Mouse (Mus musculus): ENCODE measurements around the gene Ifit2. TPM values are rescaled to one million over a fixed set of nuclear protein-coding genes. Genes with fewer than 3 reads are reported as not detected.

Ifit2 gene
- polyA plus RNA-seq, 1 experiment from 2014 or later = 4.7 TPM

- H3K27ac ChIP-seq = no peak overlapping the region
- H3K9me3 ChIP-seq = no peaks in the 10 kb centered on the region
- 69% methylated on average over 1 of the region's 1 CpGs for WGBS
- DNase-seq (ENCODE audit: low spot score) = no peak
- H3K27me3 ChIP-seq (ENCODE audit: insufficient read depth, poor library complexity, severe bottlenecking) = no peaks in the 10 kb centered on the region
- H3K4me3 ChIP-seq = no peak overlapping the region
- peaks cover 19% of the 10 kb centered on the region; the same call in 1 of the 2 replicates for H3K36me3 ChIP-seq
- peaks cover 11% of the 10 kb centered on the region for H3K4me1 ChIP-seq
Observed at GRCm38 (mm10) chr19:34521978-34522377, 28.5 kb upstream of the Ifit2 start.

DNA sequence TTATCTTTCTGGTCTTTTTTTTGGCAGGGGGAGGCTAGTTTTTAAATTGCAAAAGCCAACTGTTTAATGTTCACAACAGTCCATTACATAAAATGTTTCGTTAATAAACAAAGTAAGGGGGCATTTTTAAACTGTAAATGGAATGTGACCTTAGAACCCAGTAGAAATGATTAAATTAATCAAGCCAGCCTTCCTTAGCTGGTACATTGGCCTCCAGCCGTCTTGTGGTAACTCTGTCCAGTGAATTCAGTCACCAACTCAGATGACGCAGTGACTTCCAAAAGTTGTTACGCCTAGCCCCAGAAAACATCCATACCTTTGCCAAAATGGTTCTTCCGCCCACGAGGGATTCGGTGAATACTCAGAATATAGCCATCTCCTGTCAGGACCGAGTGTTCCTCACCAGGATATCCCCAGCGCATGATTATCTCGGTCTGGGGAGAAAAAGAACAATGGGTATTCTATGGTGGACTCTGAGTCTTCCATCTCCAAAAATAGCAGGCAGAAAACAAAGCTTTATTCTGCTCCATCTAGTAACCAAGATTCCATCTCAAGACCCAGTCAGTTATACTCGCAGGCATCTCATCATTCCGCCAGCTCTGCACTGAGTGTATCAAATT lies 27.3 kb upstream of the Ifit2 start:
- Histone ChIP-seq H3K27me3 (ENCODE audit: insufficient read depth, poor library complexity, severe bottlenecking) (no peaks in the 10 kb centered on the region), H3K9me3 (no peaks in the 10 kb centered on the region), H3K4me1 (peaks cover 16% of the 10 kb centered on the region), H3K27ac (no peak overlapping the region), H3K4me3 (no peak overlapping the region), H3K36me3 (peaks cover 18% of the 10 kb centered on the region; the same call in 1 of the 2 replicates)
- DNase-seq (ENCODE audit: low spot score) = no peak
- 76% methylated on average over 12 of the region's 12 CpGs for WGBS

DNA sequence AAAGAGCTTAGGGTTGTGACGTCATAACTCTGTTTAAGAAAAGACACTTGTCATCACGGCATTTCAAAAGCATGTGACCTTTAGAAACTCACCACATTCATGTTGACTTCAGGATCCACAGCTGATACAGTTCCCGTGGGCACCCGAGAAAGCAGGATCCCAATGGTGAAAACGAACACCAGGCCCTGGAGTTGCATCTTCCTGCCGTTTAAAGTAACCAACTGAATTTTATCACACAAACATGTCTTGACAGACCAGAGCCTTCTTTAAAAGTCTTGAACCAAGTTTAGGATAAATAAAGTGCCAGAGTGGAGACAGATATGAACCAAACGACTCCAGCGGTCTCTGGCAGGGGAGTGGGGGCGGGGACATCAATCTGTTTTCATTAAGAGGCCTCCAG lies 25.8 kb upstream of the Ifit2 start:
- H3K27me3 ChIP-seq (ENCODE audit: insufficient read depth, poor library complexity, severe bottlenecking) = no peaks in the 10 kb centered on the region
- peaks cover 8% of the 10 kb centered on the region; the same call in 1 of the 2 replicates for H3K36me3 ChIP-seq
- 37% methylated on average over 9 of the region's 9 CpGs for WGBS
- H3K4me3 ChIP-seq = peak overlapping the region; percentile 15; the same call in 1 of the 2 replicates
- H3K9me3 ChIP-seq = no peaks in the 10 kb centered on the region
- H3K27ac ChIP-seq = no peak overlapping the region
- H3K4me1 ChIP-seq = peaks cover 16% of the 10 kb centered on the region
- no peak for DNase-seq (ENCODE audit: low spot score)

DNA sequence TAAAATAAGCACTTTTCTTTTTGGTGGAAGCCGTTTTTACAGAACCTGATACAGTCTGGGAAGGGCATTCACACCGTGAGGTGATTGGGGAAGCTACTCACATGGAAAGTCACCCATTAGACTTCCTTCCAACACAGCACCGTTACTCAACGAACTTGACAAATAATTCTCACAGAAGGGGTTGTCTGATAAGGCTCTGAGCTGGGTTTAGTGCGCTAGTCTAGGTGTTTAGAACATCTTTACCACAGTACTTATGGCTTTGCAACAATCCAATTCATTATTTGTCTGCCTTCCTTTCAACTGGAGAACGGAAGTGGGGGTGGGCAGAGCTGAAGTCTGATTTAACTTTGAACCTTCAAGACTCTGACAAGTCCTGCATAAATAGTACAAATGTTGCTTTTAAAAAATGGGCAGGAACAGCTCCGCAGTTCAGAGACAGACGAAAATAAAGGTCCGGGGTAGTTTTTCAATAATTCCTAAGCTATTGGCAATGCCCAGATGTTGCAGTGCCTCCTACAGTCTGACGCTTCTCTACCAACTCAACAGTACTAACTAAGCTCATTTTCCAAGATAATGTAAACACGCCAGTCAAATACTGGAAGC lies 24.1 kb upstream of the Ifit2 start:
- no peak for DNase-seq (ENCODE audit: low spot score)
- H3K4me3 ChIP-seq = peak overlapping the region; percentile 86
- WGBS = 29% methylated on average over 11 of the region's 11 CpGs
- H3K36me3 ChIP-seq = peaks cover 8% of the 10 kb centered on the region; the same call in 1 of the 2 replicates
- H3K27me3 ChIP-seq (ENCODE audit: insufficient read depth, poor library complexity, severe bottlenecking) = no peaks in the 10 kb centered on the region
- no peaks in the 10 kb centered on the region for H3K9me3 ChIP-seq
- H3K4me1 ChIP-seq = peaks cover 16% of the 10 kb centered on the region
- peak overlapping the region; percentile 92 for H3K27ac ChIP-seq

DNA sequence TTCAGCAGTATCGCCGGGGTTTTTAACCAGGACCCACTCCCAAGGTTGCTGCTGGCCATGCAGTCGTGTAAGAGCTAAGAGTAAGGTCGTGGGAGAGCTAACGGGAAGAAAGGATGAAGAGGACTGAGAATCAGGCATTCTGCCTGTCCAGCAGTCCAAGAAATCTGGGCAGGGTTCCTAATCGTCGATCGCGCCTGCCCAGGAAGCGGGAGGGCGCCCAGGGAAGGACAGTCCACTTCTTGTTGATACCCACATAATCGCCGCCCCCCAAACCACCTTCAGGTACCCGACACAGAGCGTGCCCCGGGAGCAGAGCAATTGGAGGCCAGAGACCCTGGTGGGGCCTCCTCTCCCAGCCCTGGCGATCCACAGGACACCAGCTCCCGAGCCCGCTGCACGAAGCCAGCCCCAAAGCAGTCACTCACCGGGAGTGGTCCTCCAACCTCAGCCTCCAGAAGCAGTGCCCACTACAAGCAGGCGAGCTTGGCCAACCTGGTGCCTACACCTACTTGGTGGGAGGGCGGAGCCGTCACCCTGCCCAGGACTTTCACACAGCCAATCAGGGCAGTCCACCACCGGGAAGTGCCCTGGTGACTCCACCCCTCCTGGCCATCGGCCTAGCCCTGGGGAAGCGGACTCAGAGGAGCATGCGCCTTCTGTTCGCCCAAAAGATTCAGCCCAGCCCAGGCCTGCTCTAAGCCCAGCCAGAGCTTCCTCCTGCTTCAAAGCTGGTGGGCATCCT lies 23.4 kb upstream of the Ifit2 start, which contains the start of gene Lipa:
Lipa (minus strand) TSS at position 534 of the 742 bp plus-strand sequence.
- Histone ChIP-seq H3K4me1 (peaks cover 16% of the 10 kb centered on the region), H3K27me3 (ENCODE audit: insufficient read depth, poor library complexity, severe bottlenecking) (no peaks in the 10 kb centered on the region), H3K4me3 (peak within 1 kb of the TSS; percentile 86), H3K36me3 (peaks cover 4% of the 10 kb centered on the region; the same call in 1 of the 2 replicates), H3K9me3 (no peaks in the 10 kb centered on the region), H3K27ac (peak within 1 kb of the TSS; percentile 92)
- DNase-seq (ENCODE audit: low spot score) = peak; percentile 97
- under 1% methylated on average over 29 of the region's 29 CpGs for WGBS

DNA sequence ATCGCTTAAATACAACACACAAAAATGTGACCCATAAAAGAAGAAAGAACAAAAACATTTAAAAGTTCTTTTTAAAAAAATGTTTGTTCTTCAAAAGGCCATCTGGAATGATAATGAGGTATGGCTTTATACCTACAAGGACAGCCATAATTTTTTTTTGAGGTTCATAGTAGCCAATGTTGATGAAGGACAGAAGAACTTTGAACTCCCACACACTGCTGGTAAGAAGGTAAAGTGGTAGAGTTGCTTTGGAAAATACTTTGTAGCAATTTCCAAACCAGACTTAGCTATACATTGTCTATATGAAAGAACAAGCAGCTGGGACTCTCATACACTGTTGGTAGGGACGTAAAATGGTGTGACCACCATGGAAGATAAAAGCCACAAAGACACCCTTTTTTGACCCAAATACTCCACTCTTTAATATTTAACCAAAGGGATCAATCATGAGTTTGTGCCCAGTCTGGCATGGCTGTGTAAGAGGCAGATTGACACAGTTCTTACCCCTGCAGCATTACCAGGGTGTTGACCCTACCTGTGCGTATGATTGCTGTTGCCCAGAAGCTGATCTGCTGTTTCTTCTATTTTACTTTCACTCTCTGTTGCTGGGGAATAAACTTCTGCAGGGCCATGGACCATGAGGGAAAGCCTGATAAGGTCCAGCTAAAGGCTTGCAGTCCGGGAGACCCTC lies 18.3 kb upstream of the Ifit2 start:
- Histone ChIP-seq H3K4me1 (peaks cover 3% of the 10 kb centered on the region), H3K27me3 (ENCODE audit: insufficient read depth, poor library complexity, severe bottlenecking) (no peaks in the 10 kb centered on the region), H3K4me3 (no peak overlapping the region), H3K27ac (no peak overlapping the region), H3K9me3 (no peaks in the 10 kb centered on the region), H3K36me3 (no peaks in the 10 kb centered on the region)
- DNase-seq (ENCODE audit: low spot score) = no peak
- 89% methylated on average over 4 of the region's 4 CpGs for WGBS

DNA sequence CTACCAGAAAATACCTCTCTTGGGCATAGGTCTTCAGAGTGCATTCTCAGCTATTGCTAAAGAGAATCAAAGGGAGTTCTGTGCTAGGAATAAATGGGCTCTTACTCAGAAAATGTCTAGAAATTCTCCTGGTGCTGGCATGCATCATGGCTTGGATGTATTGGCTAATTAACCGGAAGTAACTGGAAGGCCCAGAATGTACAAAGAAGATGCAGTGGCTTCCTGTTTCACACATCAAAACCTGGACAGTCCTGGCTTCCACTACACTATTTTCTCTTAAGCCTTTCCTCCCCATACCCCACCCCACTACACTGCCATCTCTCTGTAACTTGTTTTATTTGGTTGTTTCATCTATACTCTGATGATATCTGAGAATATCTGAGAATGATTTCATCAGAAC lies 11.1 kb upstream of the Ifit2 start:
- Histone ChIP-seq H3K4me3 (no peak overlapping the region), H3K27me3 (ENCODE audit: insufficient read depth, poor library complexity, severe bottlenecking) (no peaks in the 10 kb centered on the region), H3K27ac (no peak overlapping the region), H3K4me1 (no peaks in the 10 kb centered on the region), H3K9me3 (no peaks in the 10 kb centered on the region), H3K36me3 (no peaks in the 10 kb centered on the region)
- 78% methylated on average over 1 of the region's 1 CpGs for WGBS
- no peak for DNase-seq (ENCODE audit: low spot score)

- 78% methylated on average over 4 of the region's 4 CpGs for WGBS
- Histone ChIP-seq H3K27ac (no peak overlapping the region), H3K4me3 (no peak overlapping the region), H3K4me1 (no peaks in the 10 kb centered on the region), H3K27me3 (ENCODE audit: insufficient read depth, poor library complexity, severe bottlenecking) (no peaks in the 10 kb centered on the region), H3K36me3 (no peaks in the 10 kb centered on the region), H3K9me3 (no peaks in the 10 kb centered on the region)
- DNase-seq (ENCODE audit: low spot score) = no peak
Observed at GRCm38 (mm10) chr19:34546211-34546610, 4.3 kb upstream of the Ifit2 start.

- H3K27me3 ChIP-seq (ENCODE audit: insufficient read depth, poor library complexity, severe bottlenecking) = no peaks in the 10 kb centered on the region
- no peak overlapping the region for H3K27ac ChIP-seq
- H3K36me3 ChIP-seq = no peaks in the 10 kb centered on the region
- peak; percentile 79 for DNase-seq (ENCODE audit: low spot score)
- WGBS = 31% methylated on average over 7 of the region's 7 CpGs
- H3K9me3 ChIP-seq = no peaks in the 10 kb centered on the region
- H3K4me1 ChIP-seq = peaks cover 9% of the 10 kb centered on the region
- no peak overlapping the region for H3K4me3 ChIP-seq
Observed at GRCm38 (mm10) chr19:34547976-34548375, 2.5 kb upstream of the Ifit2 start.

DNA sequence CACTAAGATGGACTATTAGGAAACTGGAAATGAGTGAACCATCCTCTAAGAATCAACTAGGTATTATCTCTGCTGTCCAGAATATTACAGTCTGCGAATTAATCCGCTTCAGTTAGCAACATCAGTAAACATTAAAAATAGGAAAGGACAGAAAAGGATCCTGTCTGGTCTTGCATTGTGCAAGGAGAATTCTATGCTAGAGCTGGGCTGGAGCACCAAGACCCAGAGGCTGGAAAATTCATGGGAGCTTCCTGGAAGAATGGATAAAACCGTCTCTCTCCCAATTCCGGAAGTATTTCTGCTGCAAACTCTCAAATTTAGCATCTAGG lies 325 bp upstream of the Ifit2 start:
- Histone ChIP-seq H3K36me3 (no peaks in the 10 kb centered on the region), H3K4me1 (peaks cover 14% of the 10 kb centered on the region), H3K27ac (peak overlapping the region; percentile 81; the same call in 1 of the 2 replicates), H3K9me3 (no peaks in the 10 kb centered on the region), H3K4me3 (peak overlapping the region; percentile 66), H3K27me3 (ENCODE audit: insufficient read depth, poor library complexity, severe bottlenecking) (no peaks in the 10 kb centered on the region)
- 31% methylated on average over 4 of the region's 4 CpGs for WGBS
- no peak for DNase-seq (ENCODE audit: low spot score)

DNA sequence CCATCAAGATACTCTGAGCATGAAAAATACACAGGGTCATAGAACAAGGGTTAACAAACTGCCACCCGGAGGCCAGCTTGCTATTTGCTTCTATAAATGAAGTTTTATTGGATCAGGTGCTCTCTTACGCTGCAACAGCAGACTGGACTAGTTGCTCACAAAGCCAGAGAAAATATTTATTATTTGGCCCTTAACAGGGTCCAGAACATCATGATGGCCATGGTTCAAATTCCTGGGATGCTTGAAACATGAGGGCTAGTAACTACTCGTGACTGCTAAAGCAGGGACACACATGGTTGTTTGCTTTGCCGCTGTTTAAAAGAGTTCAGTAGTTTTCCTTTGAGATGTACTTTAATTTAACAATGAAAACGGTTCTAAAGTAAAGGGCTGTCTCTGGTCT lies 1.5 kb downstream of the Ifit2 start:
- no peak for DNase-seq (ENCODE audit: low spot score)
- peak overlapping the region; percentile 52 for H3K27ac ChIP-seq
- no peak overlapping the region for H3K4me3 ChIP-seq
- H3K9me3 ChIP-seq = no peaks in the 10 kb centered on the region
- WGBS = 50% methylated on average over 5 of the region's 5 CpGs
- no peaks in the 10 kb centered on the region for H3K27me3 ChIP-seq (ENCODE audit: insufficient read depth, poor library complexity, severe bottlenecking)
- H3K36me3 ChIP-seq = no peaks in the 10 kb centered on the region
- peaks cover 19% of the 10 kb centered on the region for H3K4me1 ChIP-seq

DNA sequence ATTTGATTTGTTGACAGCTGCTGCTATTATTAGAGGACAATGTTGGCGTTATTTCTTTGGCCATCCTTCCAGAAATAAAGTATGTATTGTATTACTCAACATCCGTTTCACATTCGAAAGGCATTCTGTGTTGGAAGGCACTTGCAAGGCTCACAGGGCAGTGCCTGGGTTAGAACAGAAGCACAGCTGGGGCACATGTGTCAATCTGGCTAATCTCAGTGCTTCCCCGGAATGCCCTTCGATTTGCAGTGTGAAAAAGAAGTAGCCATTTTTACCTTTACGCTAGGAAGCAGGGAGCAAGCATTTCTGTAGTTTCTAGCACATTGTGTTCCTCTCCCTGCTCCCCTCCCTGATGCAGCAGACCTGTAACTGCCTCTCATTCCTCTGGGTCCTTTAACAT lies 2.5 kb downstream of the Ifit2 start:
- Histone ChIP-seq H3K27ac (0 out of 2 replicates have a peak overlapping the region, but pooled peaks have one; percentile 52), H3K27me3 (ENCODE audit: insufficient read depth, poor library complexity, severe bottlenecking) (no peaks in the 10 kb centered on the region), H3K36me3 (no peaks in the 10 kb centered on the region), H3K4me3 (no peak overlapping the region), H3K4me1 (peaks cover 19% of the 10 kb centered on the region), H3K9me3 (no peaks in the 10 kb centered on the region)
- 51% methylated on average over 6 of the region's 6 CpGs for WGBS
- no peak for DNase-seq (ENCODE audit: low spot score)

DNA sequence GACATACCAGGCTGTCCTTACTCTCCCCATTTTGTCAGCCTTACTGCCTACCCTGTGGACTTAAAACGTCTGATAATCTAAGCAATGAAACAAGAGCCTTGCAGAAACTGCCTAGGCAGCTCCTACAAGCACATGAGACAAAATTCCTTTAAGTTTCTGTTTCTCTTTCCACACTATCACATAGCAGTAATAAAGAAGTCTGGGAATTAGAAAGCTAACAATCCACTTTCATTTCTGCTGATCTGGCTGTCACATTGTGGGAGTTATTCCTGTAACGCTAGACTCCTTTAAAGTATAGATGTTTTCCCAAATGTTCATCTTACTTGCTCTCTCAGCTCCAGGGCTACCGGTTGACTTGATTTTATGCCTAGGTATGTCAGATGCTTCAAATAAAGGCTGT lies 3.0 kb downstream of the Ifit2 start:
- no peak for DNase-seq (ENCODE audit: low spot score)
- Histone ChIP-seq H3K4me1 (peaks cover 19% of the 10 kb centered on the region), H3K27ac (no peak overlapping the region), H3K9me3 (no peaks in the 10 kb centered on the region), H3K36me3 (no peaks in the 10 kb centered on the region), H3K4me3 (no peak overlapping the region), H3K27me3 (ENCODE audit: insufficient read depth, poor library complexity, severe bottlenecking) (no peaks in the 10 kb centered on the region)
- 63% methylated on average over 3 of the region's 3 CpGs for WGBS

All from heart, embryonic 10.5 days (tissue).